Mouse (Mus musculus): ENCODE data around the gene Vcpkmt.
A peak's percentile ranks its signal among the peaks of the same experiment; 100 is the strongest.
"Not testable (repeated sequence)": the region's sequence is repeated elsewhere in the genome, so short reads cannot be mapped to it uniquely, and the experiment has no call there.

The Vcpkmt gene

DNA sequence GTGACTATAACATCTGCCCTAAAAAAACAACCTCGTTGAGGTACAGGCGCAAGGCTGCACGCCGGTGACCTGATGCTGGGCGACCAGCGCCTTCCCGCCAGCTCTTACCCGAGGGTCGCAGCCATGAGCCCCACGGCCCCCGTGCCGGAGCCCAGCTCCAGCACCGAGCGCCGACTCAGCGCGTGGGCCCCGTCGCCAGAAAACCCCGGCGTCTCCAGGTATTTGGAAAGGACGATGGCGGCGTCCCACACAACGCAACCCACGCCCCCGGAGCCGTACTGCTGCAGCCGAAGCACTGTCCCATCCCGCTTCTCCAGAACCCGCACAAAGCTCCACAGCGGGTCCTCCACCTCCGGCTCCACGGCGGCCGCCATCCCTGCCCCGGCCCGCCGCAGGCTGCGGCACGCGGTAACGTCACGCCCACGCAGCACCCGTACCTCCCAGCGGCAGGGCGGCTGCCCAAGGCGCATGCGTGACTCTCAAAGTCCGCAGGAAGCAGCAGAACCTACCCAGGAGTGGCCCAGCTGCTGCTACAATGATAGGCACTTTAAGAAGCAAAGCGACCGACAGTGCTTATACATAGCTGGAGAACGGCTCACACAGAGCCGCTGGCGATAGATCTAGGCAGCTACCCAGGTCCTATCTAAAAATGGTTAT, at the start of gene Vcpkmt:
Gene Vcpkmt, minus strand, starts transcription at position 416 of the 657 bp plus-strand sequence.
- DNase-seq (ENCODE audit: low read depth, low spot score): peak; percentile 93

DNA sequence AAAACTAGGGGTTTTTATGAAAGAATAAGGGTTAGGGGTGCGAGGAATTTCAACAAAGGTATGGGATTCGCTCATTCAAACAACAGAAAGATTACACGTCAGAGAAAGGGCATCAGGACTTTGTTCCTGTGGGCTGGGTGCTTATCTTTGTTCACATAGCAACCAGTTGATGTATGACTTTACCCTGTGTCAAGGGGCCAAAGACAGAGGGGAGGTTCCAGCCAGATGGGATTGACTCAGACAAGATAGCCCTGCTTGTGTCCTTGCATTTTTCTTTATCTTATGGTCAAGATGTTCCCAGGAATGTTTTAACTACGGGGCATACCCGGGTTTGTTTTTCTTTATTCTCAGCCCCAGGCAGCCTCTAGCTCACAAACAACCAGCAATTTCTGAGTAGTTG, 35.8 kb upstream of the Vcpkmt start:
- DNase-seq (ENCODE audit: low read depth, low spot score): not testable (repeated sequence)

DNA sequence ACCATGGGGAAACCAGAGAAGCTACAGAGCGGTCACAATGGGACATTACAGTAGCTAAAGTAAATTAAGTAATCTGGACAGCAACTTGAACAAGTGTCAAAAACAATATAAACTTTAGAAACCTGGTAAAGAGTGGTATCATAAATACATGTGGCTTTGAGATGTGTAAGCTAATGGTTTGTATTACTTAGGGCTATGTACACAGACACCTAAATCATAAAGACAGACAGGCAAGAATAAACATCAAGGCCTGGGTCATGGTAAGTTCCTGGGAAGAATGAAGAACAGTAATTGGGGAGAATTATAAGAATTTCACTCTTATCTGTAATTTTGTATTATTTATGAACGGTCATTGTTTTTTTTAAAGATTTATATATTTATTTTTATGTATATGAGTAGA, 21.5 kb upstream of the Vcpkmt start:
- no peak for DNase-seq (ENCODE audit: low read depth, low spot score)

DNA sequence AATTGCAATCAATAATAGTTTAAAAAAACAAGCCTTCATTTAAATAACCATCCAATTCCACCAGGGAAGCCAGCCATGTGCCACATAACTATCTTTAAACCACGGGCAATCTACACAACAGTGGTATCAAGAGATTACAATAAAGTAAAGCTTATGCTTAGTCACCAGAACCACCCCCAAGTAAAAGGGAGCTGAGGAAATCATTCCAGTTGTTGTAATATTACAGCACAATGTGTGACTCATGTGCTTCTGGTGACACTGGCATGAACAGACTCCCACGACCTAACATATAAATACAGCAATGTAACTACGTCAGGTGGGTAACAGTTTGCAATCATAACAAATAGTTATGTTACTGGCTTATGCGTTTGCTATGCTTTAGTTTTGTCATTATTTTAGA, 14.6 kb upstream of the Vcpkmt start:
- DNase-seq (ENCODE audit: low read depth, low spot score): no peak

DNA sequence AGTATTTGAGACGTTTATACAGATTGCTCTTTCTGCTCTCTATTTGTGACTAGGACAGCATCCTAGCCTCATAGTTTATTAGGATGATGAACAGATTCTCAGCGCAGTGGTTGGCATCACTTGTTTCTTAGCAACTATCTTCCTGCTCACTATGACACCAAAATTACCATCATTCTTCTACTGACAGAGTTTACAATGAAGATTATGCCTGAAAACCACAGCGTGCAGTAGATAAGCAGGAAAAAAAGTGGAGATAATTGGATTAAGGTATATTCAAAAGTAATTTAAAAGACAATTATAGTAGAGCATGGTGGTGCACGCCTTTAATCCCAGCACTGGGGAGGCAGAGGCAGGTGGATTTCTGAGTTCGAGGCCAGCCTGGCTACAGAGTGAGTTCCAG, 10.3 kb upstream of the Vcpkmt start:
- no peak for DNase-seq (ENCODE audit: low read depth, low spot score)

DNA sequence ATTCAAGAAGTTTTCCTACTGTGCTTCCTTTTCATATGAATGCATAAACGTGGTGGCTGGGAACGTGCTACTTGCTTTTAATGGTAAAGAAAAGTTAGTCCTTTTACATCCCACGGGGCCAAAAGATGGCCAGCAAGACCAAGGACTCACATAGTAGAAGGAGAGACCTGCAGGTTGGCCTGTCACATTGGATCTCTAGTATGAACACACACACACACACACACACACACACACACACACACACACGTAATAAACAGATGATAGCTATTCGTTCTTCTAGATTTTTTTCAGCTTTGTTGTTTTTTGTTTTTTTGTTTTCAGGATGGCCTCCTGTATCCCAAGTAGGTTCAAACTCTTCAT, 422 bp upstream of the Vcpkmt start:
- DNase-seq (ENCODE audit: low read depth, low spot score): no peak

DNA sequence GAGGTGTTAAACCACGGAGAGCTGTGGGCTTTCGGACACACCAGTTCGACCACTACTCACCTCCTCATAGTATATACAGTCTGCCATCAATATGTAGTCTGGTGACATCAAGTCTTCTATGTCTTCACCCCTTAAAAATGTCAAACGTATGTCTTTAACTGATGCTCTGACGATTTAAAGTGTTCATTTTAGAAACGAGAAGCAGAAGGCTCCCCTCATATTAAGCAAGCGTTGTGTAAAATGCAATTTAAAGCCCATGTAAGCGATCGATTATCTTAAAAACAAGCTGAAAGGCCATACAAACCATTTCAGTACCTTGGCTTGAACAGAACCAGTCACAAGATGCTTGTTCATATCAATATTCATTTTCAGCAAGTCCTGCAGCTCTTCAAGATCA, 614 bp downstream of the Vcpkmt start:
- no peak for DNase-seq (ENCODE audit: low read depth, low spot score)

DNA sequence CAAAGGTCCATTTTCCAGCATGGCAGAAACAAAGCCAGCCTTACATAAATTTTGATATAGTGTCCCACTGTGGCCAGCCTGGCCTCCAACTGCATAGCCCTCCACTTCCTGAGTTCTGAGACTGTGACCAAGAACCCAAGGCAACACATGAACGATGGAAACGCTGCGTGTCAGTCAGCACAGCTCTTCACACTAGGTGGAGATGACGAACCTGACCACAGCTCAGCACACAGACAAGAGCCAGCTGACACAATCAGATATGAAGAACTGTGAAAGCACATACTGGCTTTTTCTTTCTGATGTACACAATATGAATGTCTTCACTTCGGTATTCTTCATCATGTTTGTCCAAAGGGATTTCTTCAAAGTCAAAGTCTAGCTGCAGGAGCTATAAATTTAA, 3.2 kb downstream of the Vcpkmt start:
- DNase-seq (ENCODE audit: low read depth, low spot score): no peak

DNA sequence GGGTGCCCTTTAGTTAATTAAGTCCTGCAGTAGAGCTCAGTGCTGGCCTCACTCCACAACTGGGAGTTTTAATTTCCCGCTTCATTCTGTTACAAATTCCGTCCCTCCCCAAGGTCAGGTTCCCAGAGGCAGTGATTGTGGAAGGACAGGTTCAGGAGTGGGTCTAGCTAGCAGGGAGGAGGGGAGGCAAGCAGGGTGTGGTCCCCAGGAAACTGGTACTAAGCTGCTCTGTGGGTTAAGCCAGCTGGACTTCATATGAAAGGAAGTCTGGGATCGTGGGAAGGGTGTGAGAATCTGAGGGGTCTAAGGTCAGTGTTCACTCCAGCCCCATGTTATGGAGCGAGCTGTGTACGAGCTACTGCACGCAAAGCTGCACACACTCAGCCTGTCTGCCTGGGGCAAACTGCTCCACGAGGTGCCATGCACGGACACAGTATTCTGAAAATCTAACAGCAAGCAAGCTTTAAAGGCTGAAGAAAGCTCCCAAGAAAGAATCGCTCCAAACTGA, 6.7 kb downstream of the Vcpkmt start:
- DNase-seq (ENCODE audit: low read depth, low spot score): no peak

DNA sequence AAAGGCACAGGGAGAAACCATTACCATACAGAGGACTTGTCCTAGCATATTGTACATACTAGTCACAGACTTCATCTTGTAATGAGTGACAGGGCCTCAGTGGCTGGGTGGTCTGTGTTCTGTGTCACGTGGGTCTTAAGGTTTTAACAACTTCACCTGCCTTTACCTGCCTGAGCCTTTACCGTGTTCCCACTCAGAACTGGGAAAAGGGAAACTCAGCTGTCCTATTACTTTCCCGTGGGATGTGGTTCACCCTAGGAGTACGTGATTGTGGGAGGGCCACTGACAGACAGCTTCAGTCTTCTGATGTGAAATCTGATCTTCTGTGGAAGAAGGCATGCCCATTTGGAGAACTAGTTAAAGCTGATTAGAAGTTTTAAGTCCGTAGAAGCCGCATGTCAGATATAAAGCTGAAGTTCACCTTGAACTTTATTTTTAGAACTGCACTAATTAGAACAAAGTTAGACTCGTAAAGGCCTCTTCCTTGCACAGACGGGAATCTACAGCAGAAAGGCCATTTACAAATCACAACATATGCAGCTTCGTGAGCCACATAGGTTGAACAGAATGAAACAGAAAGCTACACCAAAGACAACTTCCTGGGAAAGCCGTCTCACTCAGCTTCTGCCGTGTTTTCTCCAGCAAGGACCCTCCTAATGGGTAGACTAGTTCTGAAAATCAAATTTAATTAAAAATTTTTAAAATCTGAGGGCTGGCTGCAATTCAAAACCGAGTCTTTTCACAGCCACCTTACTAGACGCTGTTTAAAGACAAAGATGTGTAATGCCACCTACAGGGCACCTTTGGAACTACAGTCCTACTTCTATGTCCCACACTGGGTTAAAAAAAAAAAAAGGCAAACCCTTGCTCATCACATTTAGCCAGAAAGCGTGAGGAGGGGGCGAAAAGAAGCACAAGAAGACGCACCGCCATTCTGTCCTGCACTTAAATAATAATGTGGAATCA, 8.6 kb downstream of the Vcpkmt start:
- peak; percentile 79 for DNase-seq (ENCODE audit: low read depth, low spot score)

DNA sequence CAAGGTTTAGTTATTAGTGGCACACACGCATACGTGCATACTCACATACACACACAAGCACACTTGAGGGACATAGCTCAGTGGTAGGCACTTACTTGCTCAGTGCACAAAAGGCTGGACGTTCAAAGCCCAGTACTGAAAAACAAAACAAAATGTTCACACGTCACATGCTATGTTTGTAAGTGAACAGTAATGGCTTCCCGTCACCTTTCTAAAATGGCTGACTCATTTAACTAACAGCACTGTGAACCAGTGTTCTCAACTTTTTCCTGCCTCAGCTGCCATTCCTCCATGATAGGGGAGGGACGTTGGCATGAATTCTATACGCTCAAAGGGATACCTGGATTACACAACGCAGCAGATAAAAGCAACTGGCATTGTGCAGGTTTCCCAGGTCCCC, 9.6 kb downstream of the Vcpkmt start:
- no peak for DNase-seq (ENCODE audit: low read depth, low spot score)

DNA sequence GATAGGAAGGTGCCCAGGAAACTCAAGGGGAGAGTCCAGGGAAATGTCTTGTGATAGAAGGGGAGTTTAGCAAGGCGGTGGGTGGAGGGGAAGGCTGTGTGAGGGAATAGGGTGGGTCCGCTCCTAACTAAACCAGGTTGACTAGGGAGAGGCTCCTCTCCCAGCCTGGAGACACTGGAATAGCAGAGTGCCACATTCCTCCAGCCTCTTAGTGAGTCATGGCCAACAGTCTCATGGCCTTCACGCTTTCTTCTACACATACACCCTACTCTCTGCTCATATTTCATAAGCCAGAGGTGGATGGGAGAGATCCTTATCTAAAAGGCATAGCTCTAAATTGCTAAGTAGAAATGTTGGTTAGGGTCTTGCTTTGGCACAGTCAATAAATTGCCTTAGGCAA, 12.9 kb downstream of the Vcpkmt start:
- no peak for DNase-seq (ENCODE audit: low read depth, low spot score)

DNA sequence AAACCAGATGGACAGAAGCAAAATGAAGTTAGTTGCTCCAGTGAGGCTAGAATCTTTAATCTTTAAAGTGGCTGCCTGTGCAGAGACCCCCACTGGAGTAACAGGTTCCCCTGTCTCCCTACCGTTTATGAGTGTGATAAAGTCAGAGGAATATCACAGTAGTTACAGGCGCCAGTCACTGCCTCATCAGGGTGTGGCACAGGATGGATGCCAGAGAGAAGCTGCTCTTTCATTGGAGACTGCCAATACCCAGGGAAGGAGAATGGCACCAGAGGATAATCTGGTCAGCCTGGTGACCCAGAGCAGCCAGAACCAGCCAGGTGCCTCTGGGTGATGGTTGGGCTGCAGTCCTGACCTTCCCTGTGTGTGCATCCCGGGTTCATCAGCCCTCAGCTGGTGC, 14.6 kb downstream of the Vcpkmt start:
- no peak for DNase-seq (ENCODE audit: low read depth, low spot score)

DNA sequence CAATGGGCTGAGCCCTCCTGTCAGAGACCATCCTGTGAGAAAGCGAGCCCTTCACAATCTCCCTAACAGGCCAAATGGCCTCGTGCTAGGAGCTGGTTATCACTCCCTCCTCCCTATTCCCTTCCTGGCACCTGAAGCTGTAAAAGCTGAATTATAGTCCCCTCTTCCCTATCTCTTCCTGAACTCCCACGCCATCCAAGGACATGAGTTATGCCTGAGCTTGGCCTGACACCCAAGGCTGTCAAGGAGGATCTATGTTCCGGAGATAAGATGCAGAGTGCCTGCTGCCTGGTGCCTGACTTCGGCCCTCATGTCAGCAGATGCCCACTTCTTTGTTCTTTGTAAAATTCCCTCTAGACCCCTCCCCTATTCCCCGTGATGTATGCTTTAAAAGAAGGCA, 21.8 kb downstream of the Vcpkmt start:
- not testable (repeated sequence) for DNase-seq (ENCODE audit: low read depth, low spot score)

DNA sequence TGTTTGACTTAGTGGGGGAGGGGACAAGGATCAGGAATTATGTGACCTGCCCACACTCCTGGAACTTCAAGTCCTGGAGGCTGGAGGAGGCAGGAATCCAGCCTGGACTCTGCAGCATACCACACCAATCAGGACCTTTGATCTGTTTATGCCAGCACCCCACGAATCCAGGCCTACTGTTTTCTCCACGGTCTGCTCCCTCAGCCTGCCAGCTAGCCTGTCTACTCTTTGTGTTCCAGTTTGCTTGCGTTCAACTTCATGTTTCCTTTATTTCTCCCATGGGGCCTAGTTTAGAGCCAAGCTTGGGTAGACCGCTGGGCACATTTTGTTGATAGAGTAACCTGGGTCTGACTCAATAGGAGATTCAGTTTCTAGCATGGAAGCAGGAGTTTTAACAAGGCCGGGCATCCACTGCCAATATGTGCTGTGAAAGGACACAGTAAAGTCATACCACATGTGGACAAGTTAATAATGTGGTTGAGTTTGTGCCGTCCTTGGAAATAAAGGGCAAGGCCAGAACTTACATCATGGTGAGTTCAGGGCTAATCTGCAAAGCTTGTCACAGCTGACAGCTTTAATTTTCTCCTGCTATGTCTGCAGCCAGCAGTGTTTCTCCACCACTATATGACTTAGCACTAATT, 26.5 kb downstream of the Vcpkmt start:
- DNase-seq (ENCODE audit: low read depth, low spot score): no peak

DNA sequence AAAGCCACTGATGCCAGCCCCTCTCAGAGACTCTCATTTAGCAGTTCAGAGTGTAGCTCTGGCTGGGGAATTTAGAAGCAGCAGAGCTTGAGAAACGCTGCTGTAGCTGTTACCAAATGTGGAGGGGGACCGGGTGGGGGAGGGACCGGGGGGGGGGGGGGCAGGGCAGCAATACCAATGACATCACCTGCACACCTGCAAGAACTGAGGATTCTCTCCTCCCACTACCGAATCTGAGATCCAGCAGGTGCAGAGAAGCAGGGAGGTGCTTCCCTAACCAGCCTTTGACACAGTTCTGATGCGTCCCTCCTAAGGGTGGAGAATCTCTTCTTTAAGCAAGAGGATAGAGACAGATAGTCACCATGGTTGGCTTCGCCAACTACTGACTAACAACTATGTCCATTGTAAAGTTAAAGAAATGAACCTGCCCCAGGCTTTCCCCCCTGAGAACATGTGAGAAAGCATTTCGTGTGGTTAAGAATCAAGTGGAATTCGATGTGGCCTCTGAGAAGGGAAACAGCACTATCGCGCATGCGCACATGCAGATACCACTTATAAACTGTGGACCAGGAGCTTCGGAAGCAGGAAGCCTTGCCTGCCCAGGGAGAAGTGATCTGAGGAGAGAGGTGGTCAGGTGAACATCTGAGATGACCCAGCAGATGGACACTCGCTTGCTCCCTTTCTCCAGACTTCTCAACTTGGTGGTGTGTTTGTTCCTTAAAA, 37.2 kb downstream of the Vcpkmt start:
- DNase-seq (ENCODE audit: low read depth, low spot score): no peak

DNA sequence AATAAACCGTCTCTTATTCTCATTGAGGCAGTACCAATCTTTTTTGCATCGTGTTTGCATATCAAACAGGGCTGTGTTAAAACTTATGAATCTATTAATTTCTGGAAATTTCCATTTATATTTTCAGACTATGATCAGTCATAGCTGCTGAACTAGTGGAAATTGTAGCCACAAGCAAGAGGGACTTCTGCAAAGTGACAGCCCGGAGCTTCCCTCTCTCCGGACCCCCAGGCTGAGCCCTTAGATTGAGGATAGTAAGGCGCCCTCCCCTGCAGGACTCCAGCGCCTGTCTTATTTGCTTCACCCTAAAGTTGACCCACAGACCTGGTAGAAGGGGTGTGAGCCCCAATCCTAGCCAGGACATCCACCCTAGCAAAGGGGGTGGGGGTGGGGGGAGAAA, 37.8 kb downstream of the Vcpkmt start:
- DNase-seq (ENCODE audit: low read depth, low spot score): no peak

DNA sequence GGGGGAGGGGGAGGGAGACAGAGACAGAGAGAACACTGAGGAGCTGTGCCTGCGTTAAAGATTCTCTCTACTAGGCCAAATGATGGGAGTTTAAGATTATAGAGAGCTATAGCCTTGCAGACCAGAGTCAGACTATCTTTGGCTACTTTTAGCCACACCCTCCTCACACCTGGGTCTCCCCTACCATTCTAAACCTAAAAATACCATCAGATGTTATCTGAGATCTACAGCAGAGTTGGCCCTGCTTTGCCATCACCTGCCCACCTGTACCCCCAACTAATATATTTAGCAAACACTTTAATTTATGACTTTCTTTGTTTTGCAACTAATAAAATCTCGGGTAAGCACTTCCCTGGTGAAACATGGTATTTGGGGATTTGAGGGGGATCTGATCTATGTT, 38.3 kb downstream of the Vcpkmt start:
- no peak for DNase-seq (ENCODE audit: low read depth, low spot score)

DNA sequence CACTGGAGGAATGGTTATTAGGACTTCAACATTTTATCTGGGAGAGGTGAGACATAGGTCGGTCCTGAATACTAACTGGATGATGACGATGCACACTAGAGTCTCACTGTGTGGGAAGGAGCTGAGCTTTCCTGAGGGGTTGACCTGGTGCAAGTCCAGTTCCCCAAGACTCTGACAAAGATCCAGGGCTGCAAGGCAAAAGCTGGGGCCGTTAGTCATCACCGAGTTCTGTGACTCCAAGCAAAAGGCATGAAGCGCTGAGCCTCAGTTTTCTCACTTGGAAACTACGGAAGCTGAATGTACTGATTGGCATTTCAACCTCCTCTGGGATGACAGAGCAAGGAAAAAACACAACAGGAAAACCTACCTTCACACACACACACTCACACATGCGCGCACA, 40.5 kb downstream of the Vcpkmt start:
- DNase-seq (ENCODE audit: low read depth, low spot score): no peak

DNA sequence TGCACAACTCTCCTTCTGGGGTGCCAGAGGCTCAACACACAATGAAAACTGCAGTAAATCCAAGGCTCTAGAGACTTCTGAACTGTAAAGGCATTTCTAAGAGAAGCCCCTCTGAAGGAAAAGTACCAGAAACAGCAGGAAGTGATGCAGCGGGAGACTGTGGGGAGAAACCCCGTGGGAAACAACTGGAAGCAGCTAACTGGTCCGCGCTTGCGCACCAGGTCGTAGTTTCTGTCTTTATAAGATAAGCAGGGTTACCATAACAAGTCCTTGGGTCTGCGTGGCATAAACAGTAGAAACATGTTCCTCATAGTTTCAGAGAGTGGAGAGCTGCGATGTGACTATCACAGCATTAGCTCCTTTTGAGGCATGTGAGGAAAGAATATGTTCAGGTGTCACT, 41.2 kb downstream of the Vcpkmt start:
- no peak for DNase-seq (ENCODE audit: low read depth, low spot score)

DNA sequence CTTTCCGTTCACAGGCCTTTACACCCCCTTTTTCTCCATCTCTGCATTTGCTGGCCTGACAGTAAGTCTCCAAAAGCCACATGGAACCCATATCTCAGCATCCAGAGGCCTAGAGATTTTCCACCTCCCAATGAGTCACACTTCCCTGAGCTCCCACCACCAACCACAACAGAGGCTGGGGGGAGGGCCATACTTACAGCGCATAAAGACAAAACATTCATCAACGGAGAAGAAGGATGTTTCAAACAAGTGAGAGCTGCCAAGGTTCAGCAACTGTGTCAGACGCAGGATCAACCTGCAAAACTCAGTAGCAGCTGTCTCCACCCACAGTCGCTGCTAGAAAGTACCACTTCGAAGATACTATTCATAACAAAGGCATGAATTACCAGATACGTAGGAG, 43.5 kb downstream of the Vcpkmt start:
- no peak for DNase-seq (ENCODE audit: low read depth, low spot score)
